Mouse (Mus musculus) bone marrow, adult 2 months (tissue): ENCODE data around the gene Olfr315. TPM values are rescaled to one million over a fixed set of nuclear protein-coding genes. Genes with fewer than 3 reads are reported as not detected.
"Not testable (repeated sequence)": the region's sequence is repeated elsewhere in the genome, so short reads cannot be mapped to it uniquely, and the experiment has no call there.

Source experiments
- H3K27ac ChIP-seq: fragments of 200-500 bp; 2 replicates; pipeline ENCODE4 v1.5.1; 2012; ENCODE audit warnings: low read depth, mild to moderate bottlenecking, control low read depth, inconsistent platforms, low read length; ENCODE audit not compliant: control insufficient read depth, poor library complexity, insufficient read depth
- H3K4me1 ChIP-seq: fragments of 200-500 bp; 2 replicates; pipeline ENCODE4 v1.6.1; 2011; ENCODE audit warnings: low read length; ENCODE audit not compliant: control insufficient read depth, insufficient read depth
- H3K4me3 ChIP-seq: fragments of 200-500 bp; replicated peaks from 2 replicates; pipeline ENCODE3; 2011; ENCODE audit warnings: mild to moderate bottlenecking, low read depth, low read length, control low read depth; ENCODE audit not compliant: control insufficient read depth
- CTCF ChIP-seq: fragments of 200-500 bp; IDR thresholded peaks from 2 replicates; pipeline ENCODE4 v1.5.1; 2011; ENCODE audit warnings: low read length, control low read depth; ENCODE audit not compliant: control insufficient read depth, insufficient read depth
- POLR2A ChIP-seq: fragments of 200-500 bp; IDR thresholded peaks from 2 replicates; pipeline ENCODE4 v1.6.1; 2011; ENCODE audit warnings: low read depth, mild to moderate bottlenecking, control low read depth, low read length, borderline replicate concordance; ENCODE audit not compliant: control insufficient read depth
- WGBS: fragments of 180-500 bp; shearing (Covaris S2); methylation state at CpG from one replicate; pipeline ENCODE4 v1.1.7; 2018; 5-methylcytosine and 5-hydroxymethylcytosine counted together
- polyA plus RNA-seq: library from polyadenylated mRNA; stranded (reverse); fragments of >200 nt; gene quantifications from 2 replicates; pipeline ENCODE4 v1.2.4, GENCODE M21; 2011; ENCODE audit warnings: low replicate concordance; ENCODE audit not compliant: missing spikeins, insufficient read depth, insufficient read length

The Olfr315 gene
- polyA plus RNA-seq, 1 experiment: not detected

GRCm38 (mm10) chr11:58801558-58802228, 28.7 kb downstream of the Olfr315 start, which contains the start of gene Fam183b:
Fam183b (minus strand) TSS chr11:58801960.
- TF ChIP-seq POLR2A (no peak), CTCF (no peak)
- WGBS: 39% methylated on average over 14 of the region's 14 CpGs
- Histone ChIP-seq H3K4me1 (no peaks in the 10 kb centered on the region), H3K27ac (no peak within 1 kb of the TSS), H3K4me3 (no peak within 1 kb of the TSS)

- no peak overlapping the region for H3K4me3 ChIP-seq
- no peaks in the 10 kb centered on the region for H3K4me1 ChIP-seq
- 76% methylated on average over 4 of the region's 4 CpGs for WGBS
- no peak for TF ChIP-seq CTCF
- TF ChIP-seq POLR2A: no peak
- H3K27ac ChIP-seq: no peak overlapping the region
Observed at GRCm38 (mm10) chr11:58803871-58804270, 30.9 kb downstream of the Olfr315 start.

- Histone ChIP-seq H3K4me3 (no peak overlapping the region), H3K27ac (no peak overlapping the region; the same call in 1 of the 2 replicates), H3K4me1 (no peaks in the 10 kb centered on the region)
- TF ChIP-seq CTCF (no peak), POLR2A (no peak)
- 92% methylated on average over 2 of the region's 2 CpGs for WGBS
Observed at GRCm38 (mm10) chr11:58804393-58804792, 31.4 kb downstream of the Olfr315 start.

- H3K4me3 ChIP-seq: no peak overlapping the region
- WGBS: 5% methylated on average over 1 of the region's 1 CpGs
- TF ChIP-seq CTCF (peak; percentile 33; the same call in 1 of the 2 replicates), POLR2A (no peak)
- no peaks in the 10 kb centered on the region for H3K4me1 ChIP-seq
- H3K27ac ChIP-seq: no peak overlapping the region
Observed at GRCm38 (mm10) chr11:58812001-58812400, 39.0 kb downstream of the Olfr315 start.

- not testable (repeated sequence) for H3K4me3 ChIP-seq, H3K4me1 ChIP-seq, H3K27ac ChIP-seq
- WGBS: 33% methylated on average over 1 of the region's 1 CpGs
Observed at GRCm38 (mm10) chr11:58814700-58815099, 41.7 kb downstream of the Olfr315 start, which contains the start of gene Olfr313. Olfr313 (plus strand) TSS chr11:58815000.

- Histone ChIP-seq H3K27ac (no peak overlapping the region), H3K4me1 (no peaks in the 10 kb centered on the region), H3K4me3 (no peak overlapping the region)
- no peak for TF ChIP-seq POLR2A
- TF ChIP-seq CTCF: no peak
- WGBS: 70% methylated on average over 1 of the region's 1 CpGs
Observed at GRCm38 (mm10) chr11:58815676-58816075, 42.7 kb downstream of the Olfr315 start.

- not testable (repeated sequence) for H3K4me1 ChIP-seq, H3K27ac ChIP-seq, H3K4me3 ChIP-seq
Observed at GRCm38 (mm10) chr11:58828937-58829336, 55.9 kb downstream of the Olfr315 start, which contains the start of gene Olfr312. Olfr312 (plus strand) TSS chr11:58829237.

- TF ChIP-seq CTCF (no peak), POLR2A (no peak)
- Histone ChIP-seq H3K4me3 (no peak overlapping the region), H3K27ac (no peak overlapping the region), H3K4me1 (no peaks in the 10 kb centered on the region)
- 35% methylated on average over 3 of the region's 3 CpGs for WGBS
Observed at GRCm38 (mm10) chr11:58829764-58830163, 56.8 kb downstream of the Olfr315 start.

Other genes starting within 250 kb of the Olfr315 start
- gene Olfr330, start 238.4 kb upstream of the Olfr315 start, polyA plus RNA-seq: not detected in 2 replicates
- not detected in 2 replicates for gene Olfr329-ps, start 226.8 kb upstream of the Olfr315 start, polyA plus RNA-seq
- gene Olfr328, start 217.6 kb upstream of the Olfr315 start, polyA plus RNA-seq: not detected in 2 replicates
- gene Olfr224, start 202.6 kb upstream of the Olfr315 start, polyA plus RNA-seq: not detected in 2 replicates
- not detected in 2 replicates for gene Olfr325, start 195.5 kb upstream of the Olfr315 start, polyA plus RNA-seq
- not detected in 2 replicates for gene Olfr324, start 178.1 kb upstream of the Olfr315 start, polyA plus RNA-seq
- gene 2210407C18Rik, start 157.1 kb upstream of the Olfr315 start, polyA plus RNA-seq: not detected in 2 replicates
- not detected in 2 replicates for gene Olfr323, start 142.7 kb upstream of the Olfr315 start, polyA plus RNA-seq
- gene Trim58, start 132.7 kb upstream of the Olfr315 start, polyA plus RNA-seq: 24.8 and 27.5 TPM in 2 replicates
- gene Olfr322, start 114.4 kb upstream of the Olfr315 start, polyA plus RNA-seq: 0.77 TPM in 1 of 2 replicates, not detected in the other
- gene Olfr320, start 92.1 kb upstream of the Olfr315 start, polyA plus RNA-seq: not detected in 2 replicates
- gene Olfr319, start 74.0 kb upstream of the Olfr315 start, polyA plus RNA-seq: not detected in 2 replicates
- gene Olfr318, start 49.2 kb upstream of the Olfr315 start, polyA plus RNA-seq: not detected in 2 replicates
- gene Olfr317, start 34.0 kb upstream of the Olfr315 start, polyA plus RNA-seq: not detected in 2 replicates
- gene Olfr316, start 20.5 kb upstream of the Olfr315 start, polyA plus RNA-seq: not detected in 2 replicates
- not detected in 2 replicates for gene Olfr314, start 9.8 kb downstream of the Olfr315 start, polyA plus RNA-seq
- not detected in 2 replicates for gene Fam183b, start 28.8 kb downstream of the Olfr315 start, polyA plus RNA-seq
- gene Olfr313, start 41.8 kb downstream of the Olfr315 start, polyA plus RNA-seq: not detected in 2 replicates
- not detected in 2 replicates for gene Olfr312, start 56.0 kb downstream of the Olfr315 start, polyA plus RNA-seq
- gene Olfr311, start 66.1 kb downstream of the Olfr315 start, polyA plus RNA-seq: not detected in 2 replicates
- 1.4 and 1.6 TPM in 2 replicates for gene Gm12258, start 74.0 kb downstream of the Olfr315 start, polyA plus RNA-seq
- gene 2810021J22Rik, start 94.0 kb downstream of the Olfr315 start, polyA plus RNA-seq: 1.3 and 5.5 TPM in 2 replicates
- gene Zfp39, start 131.0 kb downstream of the Olfr315 start, polyA plus RNA-seq: 8.4 and 10.2 TPM in 2 replicates
- gene Btnl10, start 144.7 kb downstream of the Olfr315 start, polyA plus RNA-seq: 65.1 and 93.5 TPM in 2 replicates
- gene Rnf187, start 165.7 kb downstream of the Olfr315 start, polyA plus RNA-seq: 108 and 135 TPM in 2 replicates
- 18.8 and 22.9 TPM in 2 replicates for gene Hist3h2ba, start 175.7 kb downstream of the Olfr315 start, polyA plus RNA-seq
- 22.9 and 25.6 TPM in 2 replicates for gene Hist3h2a, start 181.5 kb downstream of the Olfr315 start, polyA plus RNA-seq
- gene Trim17, start 181.5 kb downstream of the Olfr315 start, polyA plus RNA-seq: 0.29 TPM in 1 of 2 replicates, not detected in the other
- 37.2 and 67.8 TPM in 2 replicates for gene Trim11, start 204.9 kb downstream of the Olfr315 start, polyA plus RNA-seq